Comparison of ENCODE assay signal across 24 mouse cellular contexts in the genomic region with DNA sequence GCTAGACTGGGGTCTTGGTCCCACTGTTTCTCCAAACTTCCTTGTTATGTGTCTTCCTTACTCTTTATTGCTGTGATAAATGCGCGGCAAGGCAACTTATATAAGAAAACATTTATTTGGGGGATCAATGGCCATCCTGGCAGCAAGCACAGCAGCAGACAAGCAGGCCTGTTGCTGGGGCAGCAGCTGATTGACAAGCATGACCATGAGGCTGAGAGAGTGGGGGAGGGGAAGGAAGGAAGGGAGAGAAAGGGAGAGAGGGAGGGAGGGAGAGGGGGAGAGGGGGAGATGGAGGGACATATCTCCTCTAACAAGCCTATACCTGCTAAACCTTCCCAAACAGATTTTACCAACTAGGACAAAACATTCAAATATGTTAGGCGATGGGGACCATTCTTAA.
DNase-seq lines count a peak whose midpoint lies in the region; ATAC-seq and TF ChIP-seq lines count a peak whose summit lies in the region.
"Had no signal": no experiment of that assay in that cellular context is flagged by ENCODE, and none has a peak within 500 bp of the region (broad histone marks: within the 10 kb centered on the region; RNA-seq: fewer than 3 reads in every experiment).

No protein-coding gene starts in this region.

- H3K9me3 ChIP-seq in forebrain, embryonic 11.5 days (ENCODE audit: control insufficient read depth, low read length): no peaks in the 10 kb centered on the region
- no peaks in the 10 kb centered on the region for H3K9me3 ChIP-seq in forebrain, embryonic 15.5 days
- H3K9me3 ChIP-seq in midbrain, embryonic 10.5 days (replicated peaks): no peaks in the 10 kb centered on the region
- no peaks in the 10 kb centered on the region for H3K9me3 ChIP-seq in midbrain, embryonic 15.5 days
- H3K9me3 ChIP-seq in midbrain, embryonic 14.5 days (ENCODE audit: control insufficient read depth, low read length): no peaks in the 10 kb centered on the region
- no peaks in the 10 kb centered on the region for H3K9me3 ChIP-seq in midbrain, postnatal 0 days (ENCODE audit: low read length)
- H3K9me3 ChIP-seq: embryonic facial prominence, embryonic 10.5 days; embryonic facial prominence, embryonic 13.5 days; forebrain, embryonic 13.5 days; intestine, embryonic 15.5 days had no signal

- DNase-seq in forebrain, embryonic 11.5 days (ENCODE audit: low spot score): peak; percentile 33
- peak; percentile 41 for DNase-seq in midbrain, embryonic 10.5 days (ENCODE audit: low spot score)
- DNase-seq in midbrain, embryonic 14.5 days: peak; percentile 41
- no peak for DNase-seq in midbrain, postnatal 0 days (ENCODE audit: low spot score)
- DNase-seq: adrenal gland, adult 2 months; adrenal gland, postnatal 14 days; cerebellum, adult 11 months; cerebellum, adult 2 months; cerebellum, adult 9-11 months; cerebellum, postnatal 25 days; forebrain, postnatal 0 days; gastrocnemius, adult 2 months; gastrocnemius, postnatal 14 days; heart, adult 11 months had no signal

- H3K4me2 ChIP-seq in forebrain, embryonic 11.5 days (ENCODE audit: low read depth, low read length, severe bottlenecking): no peak overlapping the region
- no peak overlapping the region for H3K4me2 ChIP-seq in forebrain, embryonic 15.5 days (replicated peaks)
- no peak overlapping the region for H3K4me2 ChIP-seq in midbrain, embryonic 15.5 days
- H3K4me2 ChIP-seq in midbrain, embryonic 14.5 days (ENCODE audit: low read length): no peak overlapping the region
- H3K4me2 ChIP-seq in midbrain, postnatal 0 days (ENCODE audit: low read depth, low read length, poor library complexity, severe bottlenecking): no peak overlapping the region
- H3K4me2 ChIP-seq: embryonic facial prominence, embryonic 13.5 days; forebrain, embryonic 13.5 days; heart, embryonic 11.5 days; intestine, embryonic 15.5 days had no signal

- no peak overlapping the region for H3K4me3 ChIP-seq in forebrain, embryonic 11.5 days (ENCODE audit: low read depth, low read length)
- no peak overlapping the region for H3K4me3 ChIP-seq in forebrain, embryonic 15.5 days
- H3K4me3 ChIP-seq in midbrain, embryonic 10.5 days: no peak overlapping the region
- no peak overlapping the region for H3K4me3 ChIP-seq in midbrain, embryonic 15.5 days
- H3K4me3 ChIP-seq in midbrain, embryonic 14.5 days (replicated peaks; ENCODE audit: low read depth, low read length): no peak overlapping the region
- no peak overlapping the region for H3K4me3 ChIP-seq in midbrain, postnatal 0 days (ENCODE audit: low read depth, low read length)
- H3K4me3 ChIP-seq: embryonic facial prominence, embryonic 10.5 days; embryonic facial prominence, embryonic 13.5 days; erythroblast, embryonic 14.5 days; forebrain, embryonic 13.5 days; gastrocnemius, adult 2 months; intestine, embryonic 15.5 days had no signal

- no peak overlapping the region for H3K9ac ChIP-seq in forebrain, embryonic 11.5 days (ENCODE audit: low read length)
- H3K9ac ChIP-seq in forebrain, embryonic 15.5 days (replicated peaks): no peak overlapping the region
- no peak overlapping the region for H3K9ac ChIP-seq in midbrain, embryonic 15.5 days
- no peak overlapping the region for H3K9ac ChIP-seq in midbrain, embryonic 14.5 days (replicated peaks; ENCODE audit: low read length)
- no peak overlapping the region for H3K9ac ChIP-seq in midbrain, postnatal 0 days (replicated peaks; ENCODE audit: low read length, poor library complexity, severe bottlenecking)
- H3K9ac ChIP-seq: embryonic facial prominence, embryonic 13.5 days; forebrain, embryonic 13.5 days; forebrain, postnatal 0 days; intestine, embryonic 15.5 days had no signal

- 85% methylated on average over 3 of the region's 3 CpGs for WGBS in forebrain, embryonic 11.5 days
- 85% methylated on average over 3 of the region's 3 CpGs for WGBS in forebrain, embryonic 15.5 days
- 76% methylated on average over 3 of the region's 3 CpGs for WGBS in midbrain, embryonic 10.5 days
- 61% methylated on average over 3 of the region's 3 CpGs for WGBS in midbrain, embryonic 15.5 days
- WGBS in midbrain, embryonic 14.5 days: 42% methylated on average over 3 of the region's 3 CpGs
- 56% methylated on average over 3 of the region's 3 CpGs for WGBS in midbrain, postnatal 0 days

- H3K27ac ChIP-seq in forebrain, embryonic 11.5 days (ENCODE audit: low read depth, low read length): no peak overlapping the region
- H3K27ac ChIP-seq in forebrain, embryonic 15.5 days (replicated peaks): no peak overlapping the region
- H3K27ac ChIP-seq in midbrain, embryonic 10.5 days (replicated peaks): peak overlapping the region; percentile 47
- H3K27ac ChIP-seq in midbrain, embryonic 15.5 days: no peak overlapping the region
- H3K27ac ChIP-seq in midbrain, embryonic 14.5 days (replicated peaks; ENCODE audit: low read depth, low read length): no peak overlapping the region
- H3K27ac ChIP-seq in midbrain, postnatal 0 days (ENCODE audit: low read depth, low read length): no peak overlapping the region
- H3K27ac ChIP-seq: embryonic facial prominence, embryonic 10.5 days; embryonic facial prominence, embryonic 13.5 days; forebrain, embryonic 13.5 days; gastrocnemius, adult 2 months; intestine, embryonic 15.5 days had no signal

- no peak for ATAC-seq in forebrain, embryonic 11.5 days (replicated peaks; ENCODE audit: low FRiP score)
- ATAC-seq in forebrain, embryonic 15.5 days (replicated peaks): no peak
- ATAC-seq in midbrain, embryonic 15.5 days (replicated peaks): no peak
- ATAC-seq in midbrain, embryonic 14.5 days (ENCODE audit: low FRiP score, low TSS enrichment): no peak
- ATAC-seq in midbrain, postnatal 0 days (ENCODE audit: low FRiP score): no peak
- ATAC-seq: CD4-positive, CD25-positive, alpha-beta regulatory T cell, adult 4 months; forebrain, embryonic 13.5 days; forebrain, postnatal 0 days; hindbrain, embryonic 16.5 days; intestine, embryonic 15.5 days had no signal

- no peaks in the 10 kb centered on the region for H3K27me3 ChIP-seq in forebrain, embryonic 11.5 days (ENCODE audit: control insufficient read depth, insufficient read depth, low read length)
- no peaks in the 10 kb centered on the region for H3K27me3 ChIP-seq in forebrain, embryonic 15.5 days
- no peaks in the 10 kb centered on the region for H3K27me3 ChIP-seq in midbrain, embryonic 10.5 days (ENCODE audit: low read depth, poor library complexity, severe bottlenecking)
- no peaks in the 10 kb centered on the region for H3K27me3 ChIP-seq in midbrain, embryonic 15.5 days (replicated peaks)
- H3K27me3 ChIP-seq in midbrain, embryonic 14.5 days (ENCODE audit: control insufficient read depth, insufficient read depth, low read length): no peaks in the 10 kb centered on the region
- H3K27me3 ChIP-seq in midbrain, postnatal 0 days (ENCODE audit: insufficient read depth, low read length): no peaks in the 10 kb centered on the region
- H3K27me3 ChIP-seq: embryonic facial prominence, embryonic 13.5 days; forebrain, embryonic 13.5 days; intestine, embryonic 15.5 days had no signal

- peaks cover 3% of the 10 kb centered on the region; the same call in 1 of the 2 replicates for H3K4me1 ChIP-seq in forebrain, embryonic 11.5 days (replicated peaks; ENCODE audit: control insufficient read depth, insufficient read depth, low read length)
- H3K4me1 ChIP-seq in forebrain, embryonic 15.5 days: 0 out of 2 replicates have a peak, but pooled peaks cover 2% of the 10 kb centered on the region
- peaks cover 33% of the 10 kb centered on the region for H3K4me1 ChIP-seq in midbrain, embryonic 10.5 days
- peaks cover 5% of the 10 kb centered on the region; the same call in 1 of the 2 replicates for H3K4me1 ChIP-seq in midbrain, embryonic 15.5 days
- peaks cover 12% of the 10 kb centered on the region; the same call in 1 of the 2 replicates for H3K4me1 ChIP-seq in midbrain, embryonic 14.5 days (ENCODE audit: control insufficient read depth, insufficient read depth, low read length)
- no peaks in the 10 kb centered on the region for H3K4me1 ChIP-seq in midbrain, postnatal 0 days (ENCODE audit: insufficient read depth, low read length)
- H3K4me1 ChIP-seq: embryonic facial prominence, embryonic 13.5 days; intestine, embryonic 15.5 days had no signal

- no peaks in the 10 kb centered on the region for H3K36me3 ChIP-seq in forebrain, embryonic 11.5 days (ENCODE audit: control insufficient read depth, insufficient read depth, low read length)
- no peaks in the 10 kb centered on the region for H3K36me3 ChIP-seq in forebrain, embryonic 15.5 days
- H3K36me3 ChIP-seq in midbrain, embryonic 10.5 days: no peaks in the 10 kb centered on the region
- H3K36me3 ChIP-seq in midbrain, embryonic 15.5 days (replicated peaks): no peaks in the 10 kb centered on the region
- no peaks in the 10 kb centered on the region for H3K36me3 ChIP-seq in midbrain, embryonic 14.5 days (ENCODE audit: control insufficient read depth, insufficient read depth, low read length)
- H3K36me3 ChIP-seq in midbrain, postnatal 0 days (ENCODE audit: insufficient read depth, low read length): no peaks in the 10 kb centered on the region
- H3K36me3 ChIP-seq: embryonic facial prominence, embryonic 10.5 days; embryonic facial prominence, embryonic 13.5 days; intestine, embryonic 15.5 days had no signal

- no peak for TF ChIP-seq CTCF in midbrain, postnatal 0 days (IDR thresholded peaks at IDR 0.05)
